Mouse (Mus musculus) MEL (cell line): ENCODE results near the gene Ruvbl1. TPM values are rescaled to one million over a fixed set of nuclear protein-coding genes. Genes with fewer than 3 reads are reported as not detected.

Experiments
- DNase-seq: peaks from one replicate; pipeline ENCODE4 v3.0.0; 2011; ENCODE audit warnings: low read depth, low spot score
- H3K27ac ChIP-seq: 2 replicates; pipeline ENCODE4 v1.5.1; 2012; ENCODE audit warnings: low read depth, mild to moderate bottlenecking, control low read depth, low read length, moderate library complexity; ENCODE audit not compliant: control insufficient read depth
- H3K27me3 ChIP-seq, 2 experiments: fragments of 150-350 bp in 1 of 2; sonication (generic) in 1 of 2; 2 replicates each; pipeline ENCODE4 v1.6.1; 2012; ENCODE audit warnings: low read length in 2 of 2, mild to moderate bottlenecking in 2 of 2, improper control_type of control experiment in 1 of 2, moderate library complexity in 1 of 2; ENCODE audit not compliant: insufficient read depth in 2 of 2, control insufficient read depth in 1 of 2
- H3K36me3 ChIP-seq, 2 experiments: 2 replicates each; pipeline ENCODE4 v1.6.1; 2012 to 2014; ENCODE audit warnings: low read length in 2 of 2, improper control_type of control experiment in 1 of 2, inconsistent platforms in 1 of 2, mild to moderate bottlenecking in 1 of 2; ENCODE audit not compliant: insufficient read depth in 2 of 2, control insufficient read depth in 1 of 2
- H3K4me1 ChIP-seq, 2 experiments: fragments of 150-350 bp in 1 of 2; sonication (generic) in 1 of 2; 2 replicates each; pipeline ENCODE4 v1.6.1; 2012; ENCODE audit warnings: low read length in 2 of 2, improper control_type of control experiment in 1 of 2, mild to moderate bottlenecking in 1 of 2; ENCODE audit not compliant: insufficient read depth in 2 of 2, control insufficient read depth in 1 of 2
- H3K4me3 ChIP-seq, 2 experiments: fragments of 150-350 bp in 1 of 2; sonication (generic) in 1 of 2; 2 replicates each; pipeline ENCODE4 v1.5.1; 2012; ENCODE audit warnings: low read depth in 2 of 2, low read length in 2 of 2, mild to moderate bottlenecking in 2 of 2, moderate library complexity in 2 of 2, control low read depth in 1 of 2, improper control_type of control experiment in 1 of 2; ENCODE audit not compliant: control insufficient read depth in 1 of 2, insufficient read depth in 1 of 2
- H3K79me2 ChIP-seq: 2 replicates; pipeline ENCODE4 v1.6.1; 2012; ENCODE audit warnings: mild to moderate bottlenecking, low read length, moderate library complexity; ENCODE audit not compliant: control insufficient read depth, poor library complexity, insufficient read depth
- H3K9ac ChIP-seq: 2 replicates; pipeline ENCODE4 v1.6.1; 2012; ENCODE audit warnings: low read depth, mild to moderate bottlenecking, control low read depth, low read length, moderate library complexity; ENCODE audit not compliant: control insufficient read depth, poor library complexity, severe bottlenecking
- H3K9me3 ChIP-seq: fragments of 150-350 bp; sonication (generic); replicated peaks from 2 replicates; pipeline ENCODE4 v1.6.1; 2012; ENCODE audit warnings: mild to moderate bottlenecking, low read length, improper control_type of control experiment, moderate library complexity; ENCODE audit not compliant: insufficient read depth
- BHLHE40 ChIP-seq: IDR thresholded peaks from 2 replicates; pipeline ENCODE4 v1.6.1; 2012; ENCODE audit warnings: low read depth, mild to moderate bottlenecking, inconsistent platforms, low read length, improper control_type of control experiment, borderline replicate concordance
- CHD1 ChIP-seq: IDR thresholded peaks from 2 replicates; pipeline ENCODE4 v1.6.1; 2012; ENCODE audit warnings: low read depth, mild to moderate bottlenecking, inconsistent platforms, low read length, improper control_type of control experiment
- EP300 ChIP-seq, 2 experiments: IDR thresholded peaks; 2 replicates each; pipeline ENCODE4 v1.6.1; 2011; ENCODE audit warnings: improper control_type of control experiment in 2 of 2, low read length in 2 of 2, low read depth in 1 of 2, mild to moderate bottlenecking in 1 of 2
- ETS1 ChIP-seq: IDR thresholded peaks from 2 replicates; pipeline ENCODE4 v1.6.1; 2012; ENCODE audit warnings: low read depth, mild to moderate bottlenecking, inconsistent platforms, low read length, improper control_type of control experiment, moderate library complexity
- GATA1 ChIP-seq: IDR thresholded peaks from 2 replicates; pipeline ENCODE4 v1.6.1; 2011; ENCODE audit warnings: low read depth, low read length, improper control_type of control experiment
- JUND ChIP-seq: IDR thresholded peaks from 2 replicates; pipeline ENCODE4 v1.6.1; 2011; ENCODE audit warnings: low read depth, mild to moderate bottlenecking, improper control_type of control experiment, low read length
- KAT2A ChIP-seq: conservative IDR thresholded peaks from 2 replicates; pipeline ENCODE4 v1.6.1; 2012; ENCODE audit warnings: low read depth, low read length, improper control_type of control experiment, inconsistent platforms
- MAZ ChIP-seq: IDR thresholded peaks from 2 replicates; pipeline ENCODE4 v1.6.1; 2012; ENCODE audit warnings: low read depth, mild to moderate bottlenecking, inconsistent platforms, low read length, improper control_type of control experiment
- MXI1 ChIP-seq: IDR thresholded peaks from 2 replicates; pipeline ENCODE4 v1.6.1; 2011; ENCODE audit warnings: mild to moderate bottlenecking, low read depth, low read length, improper control_type of control experiment
- MYC ChIP-seq: IDR thresholded peaks from 2 replicates; pipeline ENCODE4 v1.6.1; 2011; ENCODE audit warnings: low read depth, mild to moderate bottlenecking, low read length, improper control_type of control experiment, moderate library complexity
- NELFE ChIP-seq: IDR thresholded peaks from 2 replicates; pipeline ENCODE4 v1.6.1; 2011; ENCODE audit warnings: low read depth, low read length, improper control_type of control experiment
- POLR2A ChIP-seq, 2 experiments: IDR thresholded peaks; 2 replicates each; pipeline ENCODE4 v1.6.1; 2011 to 2012; ENCODE audit warnings: low read length in 2 of 2, mild to moderate bottlenecking in 2 of 2, control low read depth in 1 of 2, improper control_type of control experiment in 1 of 2, low read depth in 1 of 2, moderate library complexity in 1 of 2; ENCODE audit not compliant: control insufficient read depth in 1 of 2, insufficient read depth in 1 of 2, poor library complexity in 1 of 2
- POLR2AphosphoS5 ChIP-seq: IDR thresholded peaks from 2 replicates; pipeline ENCODE4 v1.6.1; 2012; ENCODE audit warnings: low read depth, borderline replicate concordance, mild to moderate bottlenecking, inconsistent platforms, low read length, moderate library complexity, mixed read lengths
- RCOR1 ChIP-seq: IDR thresholded peaks from 2 replicates; pipeline ENCODE4 v1.6.1; 2012; ENCODE audit warnings: low read depth, mild to moderate bottlenecking, inconsistent platforms, low read length, improper control_type of control experiment
- SIN3A ChIP-seq: IDR thresholded peaks from 2 replicates; pipeline ENCODE4 v1.6.1; 2012; ENCODE audit warnings: low read length, improper control_type of control experiment, inconsistent platforms
- SMC3 ChIP-seq: IDR thresholded peaks from 2 replicates; pipeline ENCODE4 v1.6.1; 2011; ENCODE audit warnings: low read depth, low read length, improper control_type of control experiment
- TAL1 ChIP-seq: IDR thresholded peaks from 2 replicates; pipeline ENCODE4 v1.6.1; 2012; ENCODE audit warnings: mild to moderate bottlenecking, inconsistent platforms, low read length, moderate library complexity, mixed read lengths
- TBP ChIP-seq: IDR thresholded peaks from 2 replicates; pipeline ENCODE4 v1.8.0; 2011; ENCODE audit warnings: low read depth, low read length, improper control_type of control experiment
- TCF12 ChIP-seq: IDR thresholded peaks from 2 replicates; pipeline ENCODE4 v1.6.1; 2014; ENCODE audit warnings: low read depth, mild to moderate bottlenecking, inconsistent platforms, low read length, improper control_type of control experiment, moderate library complexity
- ZC3H11A ChIP-seq: IDR thresholded peaks from 2 replicates; pipeline ENCODE4 v1.6.1; 2012; ENCODE audit warnings: low read depth, mild to moderate bottlenecking, inconsistent platforms, low read length, improper control_type of control experiment
- ZNF384 ChIP-seq: IDR thresholded peaks from 2 replicates; pipeline ENCODE4 v1.6.1; 2012; ENCODE audit warnings: low read depth, mild to moderate bottlenecking, inconsistent platforms, low read length, improper control_type of control experiment
- polyA plus RNA-seq, 2 experiments: library from polyadenylated mRNA; stranded (reverse) in 1 of 2; unstranded in 1 of 2; fragments of >175 nt in 1 of 2; fragments of >200 nt in 1 of 2; gene quantifications; 2 replicates each; pipeline versions ENCODE4 v1.2.1 to v1.2.4; 2012; ENCODE audit warnings: low replicate concordance in 2 of 2, low read depth in 1 of 2; ENCODE audit not compliant: insufficient read length in 2 of 2, insufficient read depth in 1 of 2, missing spikeins in 1 of 2
- total RNA-seq: library from RNA; depleted of rRNA; stranded (reverse); fragments of 300-350 nt; gene quantifications from 2 replicates; pipeline ENCODE4 v1.2.3, GENCODE M21; 2012

Gene Ruvbl1
- total and polyA plus RNA-seq, 3 experiments = 146 to 238 (median 232) TPM

DNA sequence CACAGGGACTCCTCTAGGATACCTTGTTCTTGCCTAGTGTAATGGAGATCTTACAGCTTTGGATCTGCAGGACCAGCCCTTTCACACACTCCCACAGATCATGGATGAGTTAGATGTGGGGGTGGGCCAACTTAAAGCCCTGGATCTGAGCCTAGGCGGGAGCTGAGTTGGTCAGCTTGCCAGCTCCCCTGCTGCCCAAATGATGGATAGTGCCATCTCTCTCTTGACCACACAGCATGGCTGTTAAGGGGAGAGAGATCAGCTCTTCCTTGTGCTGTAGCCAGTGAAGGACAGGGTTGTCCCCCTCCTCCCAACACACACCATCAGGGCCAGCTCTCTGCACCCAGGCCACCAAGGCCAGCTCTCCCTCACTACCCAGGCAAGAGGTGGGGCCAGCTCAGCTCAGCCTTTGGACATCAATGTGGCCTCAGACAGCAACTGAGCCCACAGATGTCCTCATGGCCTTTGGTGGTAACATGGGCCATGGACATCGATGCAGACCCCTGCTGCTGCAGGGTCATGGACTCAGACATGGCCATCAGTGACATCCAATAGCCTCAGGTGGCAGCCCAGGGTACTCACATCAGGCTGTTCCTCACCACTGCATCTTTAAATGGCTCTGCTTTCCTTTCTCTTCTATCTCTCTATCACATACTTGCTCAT is 75.0 kb downstream of the Ruvbl1 start:
- TF ChIP-seq GATA1 (no peak), TCF12 (no peak), ZC3H11A (no peak), CHD1 (no peak), JUND (no peak), SIN3A (no peak), TAL1 (no peak), POLR2A (IDR thresholded peaks at IDR 0.05; ENCODE audit: control insufficient read depth in 1 of 2, insufficient read depth in 1 of 2, low read depth in 1 of 2, low read length in 2 of 2, poor library complexity in 1 of 2) (no peak), TBP (no peak), MAZ (no peak), KAT2A (no peak)
- TF ChIP-seq, all 39 proteins: peak for 0
- Histone ChIP-seq H3K9ac (no peak overlapping the region), H3K79me2 (no peaks in the 10 kb centered on the region), H3K4me1 (peaks cover 0 to 3% of the 10 kb centered on the region in 2 experiments; a peak in 3 of 4 replicates), H3K27me3 (peaks cover 8 to 34% of the 10 kb centered on the region in 2 experiments), H3K9me3 (no peaks in the 10 kb centered on the region), H3K36me3 (peaks cover 0 to 5% of the 10 kb centered on the region in 2 experiments; a peak in 2 of 4 replicates), H3K27ac (no peak overlapping the region), H3K4me3 (no peak overlapping the region)
- DNase-seq = no peak

DNA sequence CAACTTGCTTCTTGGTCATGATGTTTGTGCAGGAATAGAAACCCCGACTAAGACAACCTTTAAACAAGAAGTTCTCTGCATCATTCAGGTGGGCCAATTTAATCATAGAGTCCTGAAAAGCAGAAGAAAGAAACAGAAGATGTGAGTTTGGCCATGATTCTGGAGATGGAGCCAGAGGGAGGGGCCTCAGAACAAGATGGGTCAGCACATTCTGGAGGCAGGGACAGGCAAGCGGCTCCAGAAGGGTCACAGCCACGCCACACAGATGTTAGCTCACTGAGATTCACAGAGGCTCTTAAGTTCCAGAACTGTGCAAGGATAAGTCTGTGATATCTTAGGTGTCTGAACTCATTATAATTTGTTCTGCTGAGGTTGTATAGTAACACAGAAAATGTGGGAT is 79.0 kb downstream of the Ruvbl1 start:
- no peak overlapping the region for H3K9ac ChIP-seq
- no peaks in the 10 kb centered on the region for H3K79me2 ChIP-seq
- DNase-seq = no peak
- no peak for TF ChIP-seq MXI1
- peaks cover 5 to 10% of the 10 kb centered on the region in 2 experiments for H3K27me3 ChIP-seq
- H3K4me3 ChIP-seq = no peak overlapping the region
- no peak overlapping the region for H3K27ac ChIP-seq
- H3K9me3 ChIP-seq = no peaks in the 10 kb centered on the region
- peaks cover 5 to 20% of the 10 kb centered on the region in 2 experiments for H3K4me1 ChIP-seq
- H3K36me3 ChIP-seq = peaks cover 0 to 16% of the 10 kb centered on the region in 2 experiments; a peak in 2 of 4 replicates

DNA sequence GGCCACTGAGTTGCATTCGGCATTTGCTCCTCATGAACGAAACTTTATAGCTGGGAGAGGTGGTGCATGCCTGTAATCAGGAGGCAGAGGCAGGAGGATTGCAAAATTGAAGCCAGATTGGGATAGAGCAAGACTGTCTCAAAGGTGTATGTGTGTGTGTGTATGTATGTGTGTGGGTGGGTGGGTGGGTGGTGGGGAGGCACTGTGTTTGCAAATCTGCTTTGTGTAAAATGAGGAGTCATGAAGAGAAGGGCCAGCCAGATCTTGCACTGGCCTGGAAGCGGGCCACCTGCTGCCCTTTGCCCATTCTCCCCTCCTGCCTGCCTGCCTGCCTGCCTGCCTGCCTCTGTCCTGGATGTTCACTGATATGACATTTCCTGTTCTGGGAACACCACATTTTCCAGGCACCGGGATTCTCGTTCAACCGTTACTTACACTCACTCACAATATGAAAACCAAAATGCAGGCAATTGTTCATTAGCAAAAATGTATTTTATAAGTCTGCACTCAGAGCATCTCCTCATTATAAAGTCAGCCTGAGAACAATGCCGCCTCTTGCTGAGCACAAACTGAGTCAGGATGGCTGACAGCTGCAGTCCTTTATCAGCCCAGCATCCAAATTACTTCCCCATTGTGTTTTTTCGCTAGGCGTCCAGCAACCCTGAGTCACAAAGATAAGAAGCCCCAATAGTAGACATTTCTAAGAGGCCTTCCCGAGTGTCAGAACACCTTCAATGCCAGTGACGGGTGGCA is 79.6 kb downstream of the Ruvbl1 start:
- Histone ChIP-seq H3K9ac (no peak overlapping the region), H3K27me3 (peaks cover 3 to 10% of the 10 kb centered on the region in 2 experiments), H3K27ac (peak overlapping the region; percentile 11; the same call in 1 of the 2 replicates), H3K36me3 (peaks cover 0 to 16% of the 10 kb centered on the region in 2 experiments; a peak in 2 of 4 replicates), H3K4me3 (no peak overlapping the region), H3K79me2 (no peaks in the 10 kb centered on the region), H3K4me1 (peaks cover 5 to 20% of the 10 kb centered on the region in 2 experiments), H3K9me3 (no peaks in the 10 kb centered on the region)
- DNase-seq = peak; percentile 92
- TF ChIP-seq ZNF384 (peak; percentile 69), SMC3 (peak; percentile 5; the same call in 1 of the 2 replicates), BHLHE40 (0 out of 2 replicates have a peak, but pooled peaks have one; percentile 37), TCF12 (peak; percentile 95), ETS1 (peak; percentile 89), RCOR1 (peak; percentile 86), POLR2AphosphoS5 (no peak), POLR2A (IDR thresholded peaks at IDR 0.05; ENCODE audit: control insufficient read depth in 1 of 2, insufficient read depth in 1 of 2, low read depth in 1 of 2, low read length in 2 of 2, poor library complexity in 1 of 2) (no peak), SIN3A (peak; percentile 84), EP300 (IDR thresholded peaks at IDR 0.05; ENCODE audit: low read depth in 1 of 2, low read length in 2 of 2) (peak; percentile 91 to 97), TAL1 (peak; percentile 86), NELFE (no peak), TBP (peak; percentile 78), GATA1 (peak; percentile 98), MYC (0 out of 2 replicates have a peak, but pooled peaks have one; percentile 40), MXI1 (peak; percentile 57)
